Mouse (Mus musculus): ENCODE measurements around the gene Lrrk1. TPM values are rescaled to one million over a fixed set of nuclear protein-coding genes. Genes with fewer than 3 reads are reported as not detected.

The Lrrk1 gene
- polyA plus RNA-seq, 1 experiment from 2014 or later, result 12.4 TPM

- ATAC-seq (ENCODE audit: insufficient number of reproducible peaks, insufficient read depth, low FRiP score, low TSS enrichment), result no peak
Measured at GRCm38 (mm10) chr7:66355791-66356522, 32.2 kb downstream of the Lrrk1 start.

DNA sequence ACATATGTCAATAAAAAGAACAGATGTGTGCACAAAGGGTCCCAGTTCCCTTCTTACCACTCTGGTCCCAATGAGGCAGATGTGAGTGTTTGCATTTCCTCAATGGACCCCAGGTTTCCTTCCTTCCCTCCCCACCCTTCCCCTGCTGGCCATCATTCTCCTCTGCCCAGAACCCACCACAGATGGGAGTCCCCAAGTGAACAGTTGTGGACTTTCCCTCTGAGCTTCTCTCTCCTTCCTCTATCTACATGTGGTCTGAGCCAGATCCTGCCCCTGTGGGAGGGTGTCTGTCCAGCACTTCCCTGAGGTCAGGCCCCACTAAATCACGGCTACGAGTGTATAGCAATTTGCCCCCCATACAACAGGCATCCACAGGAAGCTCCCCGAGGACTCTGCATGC is 33.2 kb downstream of the Lrrk1 start:
- no peak for ATAC-seq (ENCODE audit: insufficient number of reproducible peaks, insufficient read depth, low FRiP score, low TSS enrichment)
- no peak overlapping the region for H3K9ac ChIP-seq

More at GRCm38 (mm10) chr7:66355791-66356522, 32.2 kb downstream of the Lrrk1 start:
- H3K9ac ChIP-seq, result no peak overlapping the region
- H3K27me3 ChIP-seq, result no peaks in the 10 kb centered on the region
- H3K4me2 ChIP-seq (replicated peaks), result no peak overlapping the region
- H3K4me3 ChIP-seq, result no peak overlapping the region
- no peaks in the 10 kb centered on the region for H3K4me1 ChIP-seq
- H3K27ac ChIP-seq, result no peak overlapping the region
- H3K36me3 ChIP-seq, result no peaks in the 10 kb centered on the region
- 84% methylated on average over 8 of the region's 8 CpGs for WGBS
- peaks cover 3% of the 10 kb centered on the region; the same call in 1 of the 2 replicates for H3K9me3 ChIP-seq

GRCm38 (mm10) chr7:66351074-66351473 is 37.1 kb downstream of the Lrrk1 start:
- H3K36me3 ChIP-seq, result no peaks in the 10 kb centered on the region
- no peak for ATAC-seq (ENCODE audit: insufficient number of reproducible peaks, insufficient read depth, low FRiP score, low TSS enrichment)
- no peak overlapping the region for H3K9ac ChIP-seq
- 0 out of 2 replicates have a peak, but pooled peaks cover 5% of the 10 kb centered on the region for H3K4me1 ChIP-seq
- no peak overlapping the region for H3K27ac ChIP-seq
- no peaks in the 10 kb centered on the region for H3K27me3 ChIP-seq
- no peak overlapping the region for H3K4me3 ChIP-seq
- 84% methylated on average over 4 of the region's 4 CpGs for WGBS
- no peaks in the 10 kb centered on the region for H3K9me3 ChIP-seq
- no peak overlapping the region for H3K4me2 ChIP-seq (replicated peaks)

More for the DNA sequence above, 33.2 kb downstream of the Lrrk1 start:
- WGBS, result 51% methylated on average over 3 of the region's 3 CpGs
- Histone ChIP-seq H3K4me2 (replicated peaks) (no peak overlapping the region), H3K36me3 (no peaks in the 10 kb centered on the region), H3K27ac (no peak overlapping the region), H3K4me1 (no peaks in the 10 kb centered on the region), H3K27me3 (no peaks in the 10 kb centered on the region), H3K9me3 (no peaks in the 10 kb centered on the region), H3K4me3 (no peak overlapping the region)

- 0 out of 2 replicates have a peak, but pooled peaks cover 5% of the 10 kb centered on the region for H3K4me1 ChIP-seq
- ATAC-seq (ENCODE audit: insufficient number of reproducible peaks, insufficient read depth, low FRiP score, low TSS enrichment), result no peak
- H3K9me3 ChIP-seq, result no peaks in the 10 kb centered on the region
- no peaks in the 10 kb centered on the region for H3K36me3 ChIP-seq
- H3K9ac ChIP-seq, result no peak overlapping the region
- H3K27ac ChIP-seq, result no peak overlapping the region
- no peak overlapping the region for H3K4me2 ChIP-seq (replicated peaks)
- no peaks in the 10 kb centered on the region for H3K27me3 ChIP-seq
- no peak overlapping the region for H3K4me3 ChIP-seq
- WGBS, result 58% methylated on average over 11 of the region's 11 CpGs
Measured at GRCm38 (mm10) chr7:66349670-66350069, 38.5 kb downstream of the Lrrk1 start.

DNA sequence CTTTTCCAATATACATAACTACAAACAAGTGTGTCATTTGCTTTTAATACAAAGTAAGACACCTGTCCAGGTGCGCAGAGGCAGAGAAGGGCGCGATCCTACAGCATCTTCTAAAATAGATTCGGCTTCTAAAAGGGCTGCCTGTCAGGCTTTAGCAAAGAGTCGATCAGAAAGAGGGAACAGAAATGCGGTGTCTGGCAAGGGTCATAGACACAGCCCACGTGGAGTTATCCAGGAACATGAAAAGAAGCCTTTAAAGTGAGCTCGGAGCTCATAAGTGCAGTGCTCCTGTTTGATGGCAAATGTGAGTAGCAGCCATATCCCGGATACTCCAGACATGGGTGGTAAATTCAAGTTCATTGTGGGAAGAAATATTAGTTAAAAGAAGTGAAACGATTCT is 39.6 kb downstream of the Lrrk1 start:
- ATAC-seq (ENCODE audit: insufficient number of reproducible peaks, insufficient read depth, low FRiP score, low TSS enrichment), result no peak
- Histone ChIP-seq H3K9ac (no peak overlapping the region), H3K9me3 (no peaks in the 10 kb centered on the region), H3K4me1 (0 out of 2 replicates have a peak, but pooled peaks cover 5% of the 10 kb centered on the region), H3K4me3 (no peak overlapping the region), H3K27me3 (no peaks in the 10 kb centered on the region), H3K36me3 (no peaks in the 10 kb centered on the region), H3K27ac (no peak overlapping the region), H3K4me2 (replicated peaks) (no peak overlapping the region)
- WGBS, result 87% methylated on average over 10 of the region's 10 CpGs

- ATAC-seq (ENCODE audit: insufficient number of reproducible peaks, insufficient read depth, low FRiP score, low TSS enrichment), result 0 out of 2 replicates have a peak, but pooled peaks have one; percentile 15
- Histone ChIP-seq H3K27ac (no peak overlapping the region), H3K4me1 (0 out of 2 replicates have a peak, but pooled peaks cover 5% of the 10 kb centered on the region), H3K36me3 (no peaks in the 10 kb centered on the region), H3K27me3 (no peaks in the 10 kb centered on the region), H3K4me3 (no peak overlapping the region), H3K4me2 (replicated peaks) (no peak overlapping the region), H3K9me3 (no peaks in the 10 kb centered on the region), H3K9ac (no peak overlapping the region)
- WGBS, result 59% methylated on average over 9 of the region's 9 CpGs
Measured at GRCm38 (mm10) chr7:66346959-66347663, 41.0 kb downstream of the Lrrk1 start.

DNA sequence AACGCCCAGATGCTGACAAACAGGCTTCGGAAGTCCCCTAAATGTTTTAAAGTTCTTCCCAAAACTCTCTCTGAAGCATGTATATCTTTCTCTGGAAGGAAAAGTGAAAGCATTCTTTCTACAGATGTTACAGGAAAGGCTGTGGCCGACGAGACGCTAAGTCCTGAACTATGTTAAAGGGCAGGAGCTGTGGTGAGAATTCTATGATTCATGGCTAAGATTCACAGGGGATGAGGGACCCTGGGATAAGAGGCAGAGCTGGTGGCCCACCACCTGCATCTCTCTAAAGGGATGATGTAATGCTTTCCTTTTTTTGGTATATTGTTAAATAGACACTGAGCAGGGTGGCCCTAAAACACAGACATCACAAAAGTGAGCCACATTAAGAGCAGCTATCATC is 44.8 kb downstream of the Lrrk1 start:
- no peak overlapping the region for H3K9ac ChIP-seq
- 87% methylated on average over 5 of the region's 5 CpGs for WGBS
- no peak overlapping the region for H3K4me2 ChIP-seq (replicated peaks)
- ATAC-seq (ENCODE audit: insufficient number of reproducible peaks, insufficient read depth, low FRiP score, low TSS enrichment), result no peak
- H3K4me3 ChIP-seq, result no peak overlapping the region
- no peaks in the 10 kb centered on the region for H3K36me3 ChIP-seq
- H3K4me1 ChIP-seq, result peaks cover 5% of the 10 kb centered on the region; the same call in 1 of the 2 replicates
- no peaks in the 10 kb centered on the region for H3K9me3 ChIP-seq
- no peak overlapping the region for H3K27ac ChIP-seq
- H3K27me3 ChIP-seq, result no peaks in the 10 kb centered on the region

DNA sequence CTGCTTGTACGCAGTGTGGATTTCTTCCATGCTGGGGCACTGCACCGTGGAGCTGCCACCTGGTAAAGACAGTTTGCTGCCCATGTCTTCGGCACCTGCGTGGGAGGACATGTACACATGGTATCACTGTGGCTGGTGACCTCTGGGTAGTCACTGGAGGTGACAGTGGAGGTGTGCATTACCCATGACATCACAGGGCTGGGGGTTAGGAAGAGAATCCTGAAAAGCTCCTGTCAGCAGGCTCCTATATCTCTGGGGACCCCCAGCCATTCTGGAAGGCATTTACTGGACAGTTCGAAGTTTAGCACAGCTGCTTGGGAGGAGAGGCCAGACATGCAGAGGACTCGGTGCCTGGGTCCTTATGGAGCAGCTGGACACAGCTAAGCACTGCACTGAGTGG is 45.3 kb downstream of the Lrrk1 start:
- H3K27me3 ChIP-seq, result no peaks in the 10 kb centered on the region
- peaks cover 5% of the 10 kb centered on the region; the same call in 1 of the 2 replicates for H3K4me1 ChIP-seq
- no peaks in the 10 kb centered on the region for H3K9me3 ChIP-seq
- H3K27ac ChIP-seq, result no peak overlapping the region
- no peak overlapping the region for H3K4me2 ChIP-seq (replicated peaks)
- H3K36me3 ChIP-seq, result no peaks in the 10 kb centered on the region
- no peak overlapping the region for H3K4me3 ChIP-seq
- ATAC-seq (ENCODE audit: insufficient number of reproducible peaks, insufficient read depth, low FRiP score, low TSS enrichment), result no peak
- no peak overlapping the region for H3K9ac ChIP-seq
- 76% methylated on average over 6 of the region's 6 CpGs for WGBS

DNA sequence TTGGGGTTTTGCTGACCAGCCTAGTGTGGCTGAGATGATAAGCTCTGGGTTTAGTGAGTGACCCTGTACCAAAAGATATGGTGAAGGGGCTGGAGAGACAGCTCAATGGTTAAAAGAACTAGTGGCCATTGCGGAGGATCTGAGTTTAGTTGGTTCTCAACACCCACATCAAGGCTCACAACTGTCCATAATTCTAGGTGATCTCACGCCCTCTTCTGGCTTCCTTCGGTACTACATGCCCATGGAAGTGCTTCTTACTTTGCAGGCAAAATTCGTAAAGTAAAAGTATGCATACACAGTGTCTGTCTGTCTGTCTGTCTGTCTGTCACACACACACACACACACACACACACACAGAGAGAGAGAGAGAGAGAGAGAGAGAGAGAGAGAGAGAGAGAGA is 45.8 kb downstream of the Lrrk1 start:
- no peak for ATAC-seq (ENCODE audit: insufficient number of reproducible peaks, insufficient read depth, low FRiP score, low TSS enrichment)
- 32% methylated on average over 4 of the region's 4 CpGs for WGBS

GRCm38 (mm10) chr7:66340044-66340443 is 48.1 kb downstream of the Lrrk1 start:
- H3K4me1 ChIP-seq, result no peaks in the 10 kb centered on the region; the same call in 1 of the 2 replicates
- WGBS, result 52% methylated on average over 3 of the region's 3 CpGs
- 0 out of 2 replicates have a peak, but pooled peaks have one; percentile 28 for ATAC-seq (ENCODE audit: insufficient number of reproducible peaks, insufficient read depth, low FRiP score, low TSS enrichment)

More for the DNA sequence above, 45.8 kb downstream of the Lrrk1 start:
- peaks cover 3% of the 10 kb centered on the region; the same call in 1 of the 2 replicates for H3K4me1 ChIP-seq
- H3K9ac ChIP-seq, result no peak overlapping the region
- no peak overlapping the region for H3K4me2 ChIP-seq (replicated peaks)
- H3K27me3 ChIP-seq, result no peaks in the 10 kb centered on the region
- H3K4me3 ChIP-seq, result no peak overlapping the region
- H3K27ac ChIP-seq, result no peak overlapping the region
- H3K9me3 ChIP-seq, result no peaks in the 10 kb centered on the region
- no peaks in the 10 kb centered on the region for H3K36me3 ChIP-seq

GRCm38 (mm10) chr7:66339625-66340024 is 48.5 kb downstream of the Lrrk1 start:
- Histone ChIP-seq H3K4me3 (no peak overlapping the region), H3K4me1 (no peaks in the 10 kb centered on the region; the same call in 1 of the 2 replicates), H3K27me3 (no peaks in the 10 kb centered on the region), H3K27ac (no peak overlapping the region), H3K4me2 (replicated peaks) (no peak overlapping the region), H3K9ac (no peak overlapping the region), H3K9me3 (no peaks in the 10 kb centered on the region), H3K36me3 (no peaks in the 10 kb centered on the region)
- no peak for ATAC-seq (ENCODE audit: insufficient number of reproducible peaks, insufficient read depth, low FRiP score, low TSS enrichment)
- 52% methylated on average over 5 of the region's 5 CpGs for WGBS

More at GRCm38 (mm10) chr7:66340044-66340443, 48.1 kb downstream of the Lrrk1 start:
- no peak overlapping the region for H3K27ac ChIP-seq
- H3K27me3 ChIP-seq, result no peaks in the 10 kb centered on the region
- no peaks in the 10 kb centered on the region for H3K36me3 ChIP-seq
- no peak overlapping the region for H3K4me2 ChIP-seq (replicated peaks)
- H3K9ac ChIP-seq, result no peak overlapping the region
- H3K9me3 ChIP-seq, result no peaks in the 10 kb centered on the region
- H3K4me3 ChIP-seq, result no peak overlapping the region

DNA sequence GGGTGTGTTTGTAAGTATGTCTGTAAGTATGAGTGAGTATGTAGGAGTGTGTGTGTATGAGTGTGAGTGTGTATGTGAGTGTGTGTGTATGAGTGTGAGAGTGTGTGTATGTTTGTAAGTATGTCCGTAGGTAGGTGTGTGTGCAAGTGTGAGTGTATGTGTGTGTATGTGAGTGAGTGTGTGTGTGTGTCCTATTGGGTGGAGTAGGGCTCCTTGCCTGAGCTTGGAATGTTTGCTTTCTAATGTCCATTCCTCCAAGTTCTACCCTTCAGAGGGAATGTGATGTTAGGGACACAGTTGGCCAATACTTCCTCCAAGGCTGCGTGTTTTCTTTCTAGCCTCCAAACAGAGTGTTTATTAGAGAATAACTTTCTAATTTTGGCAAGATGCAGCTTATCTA is 51.2 kb downstream of the Lrrk1 start:
- no peak overlapping the region for H3K27ac ChIP-seq
- no peaks in the 10 kb centered on the region; the same call in 1 of the 2 replicates for H3K4me1 ChIP-seq
- no peak overlapping the region for H3K4me2 ChIP-seq (replicated peaks)
- no peaks in the 10 kb centered on the region for H3K9me3 ChIP-seq
- no peaks in the 10 kb centered on the region for H3K27me3 ChIP-seq
- H3K9ac ChIP-seq, result no peak overlapping the region
- H3K4me3 ChIP-seq, result no peak overlapping the region
- 95% methylated on average over 2 of the region's 2 CpGs for WGBS
- peaks cover 14% of the 10 kb centered on the region for H3K36me3 ChIP-seq
- no peak for ATAC-seq (ENCODE audit: insufficient number of reproducible peaks, insufficient read depth, low FRiP score, low TSS enrichment)

Data from embryonic facial prominence, embryonic 12.5 days (tissue).